Mouse (Mus musculus): Measurements from ENCODE around the gene Ackr2. TPM values are rescaled to one million over a fixed set of nuclear protein-coding genes. Genes with fewer than 3 reads are reported as not detected.

Ackr2 gene
- not detected in 2 replicates for polyA plus RNA-seq (2011; ENCODE audit: insufficient read depth, insufficient read length, low replicate concordance, missing spikeins)

GRCm38 (mm10) chr9:121898245-121898644 is at the start of gene Ackr2:
Gene Ackr2, plus strand, starts transcription at chr9:121898355.
- TF ChIP-seq POLR2A (IDR thresholded peaks at IDR 0.05; ENCODE audit: borderline replicate concordance, control insufficient read depth, low read depth, low read length) = no peak
- TF ChIP-seq CTCF (IDR thresholded peaks at IDR 0.05; ENCODE audit: control insufficient read depth, insufficient read depth, low read length) = no peak
- H3K4me3 ChIP-seq (replicated peaks; ENCODE audit: control insufficient read depth, low read depth, low read length) = no peak within 1 kb of the TSS
- 75% methylated on average over 9 of the region's 9 CpGs for WGBS
- H3K27ac ChIP-seq (ENCODE audit: control insufficient read depth, insufficient read depth, low read depth, low read length, poor library complexity) = no peak within 1 kb of the TSS
- H3K4me1 ChIP-seq (ENCODE audit: control insufficient read depth, insufficient read depth, low read length) = no peaks in the 10 kb centered on the region; the same call in 1 of the 2 replicates

DNA sequence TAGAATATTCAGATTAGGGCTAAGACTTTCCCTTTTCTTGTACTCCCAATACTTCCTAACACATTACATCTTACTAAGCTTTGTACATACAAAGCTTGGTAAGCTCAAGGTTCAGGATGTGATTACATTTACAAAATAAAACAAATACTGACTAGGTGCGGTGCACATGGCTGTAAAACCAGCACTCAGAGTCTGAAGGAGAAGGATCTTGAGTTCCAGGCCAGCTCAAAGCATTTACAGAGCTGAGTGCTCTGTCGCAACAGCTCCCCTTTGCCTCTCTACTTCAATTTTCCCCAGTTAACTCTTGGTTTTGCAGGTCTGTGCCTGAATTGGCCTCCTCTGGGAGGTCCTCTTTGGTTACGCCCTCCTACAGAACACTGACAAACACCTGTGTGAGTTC is 43.9 kb upstream of the Ackr2 start:
- WGBS = 89% methylated on average over 3 of the region's 3 CpGs
- no peak overlapping the region for H3K27ac ChIP-seq (ENCODE audit: control insufficient read depth, insufficient read depth, low read depth, low read length, poor library complexity)
- TF ChIP-seq POLR2A (IDR thresholded peaks at IDR 0.05; ENCODE audit: borderline replicate concordance, control insufficient read depth, low read depth, low read length) (no peak), CTCF (IDR thresholded peaks at IDR 0.05; ENCODE audit: control insufficient read depth, insufficient read depth, low read length) (no peak)
- H3K4me1 ChIP-seq (ENCODE audit: control insufficient read depth, insufficient read depth, low read length) = no peaks in the 10 kb centered on the region; the same call in none of the 2 replicates
- H3K4me3 ChIP-seq (replicated peaks; ENCODE audit: control insufficient read depth, low read depth, low read length) = no peak overlapping the region

GRCm38 (mm10) chr9:121856649-121857416 is 41.3 kb upstream of the Ackr2 start:
- Histone ChIP-seq H3K27ac (ENCODE audit: control insufficient read depth, insufficient read depth, low read depth, low read length, poor library complexity) (peak overlapping the region; percentile 100), H3K4me3 (replicated peaks; ENCODE audit: control insufficient read depth, low read depth, low read length) (peak overlapping the region; percentile 91), H3K4me1 (ENCODE audit: control insufficient read depth, insufficient read depth, low read length) (no peaks in the 10 kb centered on the region; the same call in none of the 2 replicates)
- TF ChIP-seq CTCF (IDR thresholded peaks at IDR 0.05; ENCODE audit: control insufficient read depth, insufficient read depth, low read length) (no peak), POLR2A (IDR thresholded peaks at IDR 0.05; ENCODE audit: borderline replicate concordance, control insufficient read depth, low read depth, low read length) (no peak)
- WGBS = 2% methylated on average over 39 of the region's 39 CpGs

DNA sequence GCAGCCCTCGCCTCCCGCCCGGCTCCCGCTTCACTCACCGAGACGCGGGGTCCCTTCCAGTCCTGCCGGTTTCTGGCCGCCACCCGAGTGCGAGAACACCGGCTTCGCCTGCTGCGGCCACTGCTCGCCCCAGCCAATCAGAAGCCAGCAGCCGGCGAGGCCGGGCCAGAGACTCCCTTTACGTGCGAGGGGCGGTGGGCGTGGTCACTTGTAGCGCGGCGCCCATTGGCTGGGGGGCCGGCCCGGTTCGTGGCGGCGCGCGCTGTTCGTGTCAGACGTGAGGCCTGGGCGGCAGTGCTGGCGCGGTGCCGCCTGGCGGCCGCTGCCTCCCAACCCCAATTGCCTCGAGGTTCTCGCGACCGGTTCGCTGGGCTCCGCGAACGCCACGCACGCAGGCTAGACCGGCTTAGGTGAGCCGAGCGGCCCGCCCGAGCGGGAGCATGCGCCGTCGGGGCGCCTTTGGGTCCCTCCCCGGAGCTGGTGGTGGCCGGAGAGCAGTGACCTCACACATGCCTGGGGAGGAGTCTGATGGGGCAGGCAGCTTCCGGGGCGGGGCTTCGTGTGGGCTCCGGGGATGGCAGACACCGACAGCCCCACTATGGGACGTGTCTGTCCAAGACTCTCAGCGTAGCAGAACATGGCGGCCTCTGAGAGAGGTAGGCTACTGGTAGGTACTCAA is 40.5 kb upstream of the Ackr2 start:
- 1% methylated on average over 70 of the region's 70 CpGs for WGBS

DNA sequence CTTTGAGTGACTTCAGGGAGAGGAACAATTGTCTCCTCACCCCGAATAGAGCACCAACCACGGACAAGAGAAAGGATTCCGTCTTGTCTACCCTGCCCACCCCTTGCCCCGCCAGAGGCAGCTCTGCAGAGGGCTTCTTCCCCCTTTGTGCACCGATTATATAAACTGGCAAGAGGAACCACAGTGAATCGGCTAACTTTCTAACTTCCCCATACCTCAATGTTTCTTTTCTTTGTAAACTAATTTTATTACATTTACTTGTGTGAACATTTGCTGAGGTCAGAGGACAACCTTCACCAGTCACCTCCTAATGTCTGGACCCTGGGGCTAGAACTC is 40.0 kb upstream of the Ackr2 start, which contains the start of gene Higd1a:
Gene Higd1a, minus strand, starts transcription at position 210 of the 336 bp plus-strand sequence.
- TF ChIP-seq CTCF (IDR thresholded peaks at IDR 0.05; ENCODE audit: control insufficient read depth, insufficient read depth, low read length) = no peak
- no peak for TF ChIP-seq POLR2A (IDR thresholded peaks at IDR 0.05; ENCODE audit: borderline replicate concordance, control insufficient read depth, low read depth, low read length)
- Histone ChIP-seq H3K4me3 (replicated peaks; ENCODE audit: control insufficient read depth, low read depth, low read length) (peak within 1 kb of the TSS; percentile 91), H3K4me1 (ENCODE audit: control insufficient read depth, insufficient read depth, low read length) (no peaks in the 10 kb centered on the region; the same call in none of the 2 replicates), H3K27ac (ENCODE audit: control insufficient read depth, insufficient read depth, low read depth, low read length, poor library complexity) (peak within 1 kb of the TSS; percentile 100)
- WGBS = 1% methylated on average over 6 of the region's 6 CpGs

More for the DNA sequence above, 40.5 kb upstream of the Ackr2 start:
- Histone ChIP-seq H3K4me1 (ENCODE audit: control insufficient read depth, insufficient read depth, low read length) (no peaks in the 10 kb centered on the region; the same call in none of the 2 replicates), H3K27ac (ENCODE audit: control insufficient read depth, insufficient read depth, low read depth, low read length, poor library complexity) (peak overlapping the region; percentile 100), H3K4me3 (replicated peaks; ENCODE audit: control insufficient read depth, low read depth, low read length) (peak overlapping the region; percentile 91)
- TF ChIP-seq CTCF (IDR thresholded peaks at IDR 0.05; ENCODE audit: control insufficient read depth, insufficient read depth, low read length) = peak; percentile 31; the same call in 1 of the 2 replicates
- peak; percentile 86; the same call in 1 of the 2 replicates for TF ChIP-seq POLR2A (IDR thresholded peaks at IDR 0.05; ENCODE audit: borderline replicate concordance, control insufficient read depth, low read depth, low read length)

DNA sequence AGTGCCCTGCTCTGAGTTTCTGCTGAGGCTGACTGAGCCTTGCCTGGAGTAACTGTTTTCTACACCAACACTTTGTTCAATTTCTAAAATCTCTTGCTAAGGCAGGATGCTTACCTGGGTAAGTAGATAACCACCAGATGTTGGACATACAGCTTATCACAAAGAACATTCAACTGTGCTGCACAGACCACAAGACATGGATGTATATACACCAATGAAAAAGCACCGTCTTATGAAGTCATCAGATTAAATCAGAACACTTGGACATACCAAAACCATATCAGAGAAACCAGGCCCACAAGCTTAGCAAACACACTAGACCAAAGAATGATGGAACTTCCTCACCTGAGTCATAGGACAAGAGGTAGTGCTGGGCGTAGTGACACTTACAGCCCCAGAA is 38.8 kb upstream of the Ackr2 start:
- no peak overlapping the region for H3K4me3 ChIP-seq (replicated peaks; ENCODE audit: control insufficient read depth, low read depth, low read length)
- no peak overlapping the region for H3K27ac ChIP-seq (ENCODE audit: control insufficient read depth, insufficient read depth, low read depth, low read length, poor library complexity)
- no peaks in the 10 kb centered on the region; the same call in none of the 2 replicates for H3K4me1 ChIP-seq (ENCODE audit: control insufficient read depth, insufficient read depth, low read length)
- 74% methylated on average over 2 of the region's 2 CpGs for WGBS
- TF ChIP-seq POLR2A (IDR thresholded peaks at IDR 0.05; ENCODE audit: borderline replicate concordance, control insufficient read depth, low read depth, low read length) (no peak), CTCF (IDR thresholded peaks at IDR 0.05; ENCODE audit: control insufficient read depth, insufficient read depth, low read length) (no peak)

GRCm38 (mm10) chr9:121860921-121861320 is 37.2 kb upstream of the Ackr2 start:
- H3K27ac ChIP-seq (ENCODE audit: control insufficient read depth, insufficient read depth, low read depth, low read length, poor library complexity) = no peak overlapping the region
- H3K4me3 ChIP-seq (replicated peaks; ENCODE audit: control insufficient read depth, low read depth, low read length) = no peak overlapping the region
- H3K4me1 ChIP-seq (ENCODE audit: control insufficient read depth, insufficient read depth, low read length) = no peaks in the 10 kb centered on the region; the same call in 1 of the 2 replicates
- TF ChIP-seq POLR2A (IDR thresholded peaks at IDR 0.05; ENCODE audit: borderline replicate concordance, control insufficient read depth, low read depth, low read length) = no peak
- no peak for TF ChIP-seq CTCF (IDR thresholded peaks at IDR 0.05; ENCODE audit: control insufficient read depth, insufficient read depth, low read length)
- 80% methylated on average over 2 of the region's 2 CpGs for WGBS

DNA sequence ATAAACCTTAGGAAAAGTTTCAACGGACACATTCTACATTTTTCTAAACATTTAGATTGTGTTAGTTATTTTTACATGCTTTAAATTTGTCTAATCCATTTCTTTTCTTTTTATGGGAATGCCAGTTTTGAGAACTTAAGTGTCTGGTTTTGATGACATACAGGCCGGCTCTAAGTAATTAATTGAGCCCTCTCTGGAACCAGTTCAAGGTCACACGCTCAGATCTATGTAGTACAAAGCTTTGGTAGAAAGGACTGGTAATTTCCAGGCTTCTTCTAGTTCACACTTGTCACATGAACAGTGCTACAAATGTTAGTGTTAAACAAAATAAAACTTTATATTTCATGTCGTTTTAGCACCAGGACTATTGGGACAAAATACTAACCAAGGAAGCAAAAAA is 33.3 kb upstream of the Ackr2 start:
- H3K4me1 ChIP-seq (ENCODE audit: control insufficient read depth, insufficient read depth, low read length) = no peaks in the 10 kb centered on the region
- 76% methylated on average over 4 of the region's 4 CpGs for WGBS
- no peak overlapping the region for H3K27ac ChIP-seq (ENCODE audit: control insufficient read depth, insufficient read depth, low read depth, low read length, poor library complexity)
- TF ChIP-seq POLR2A (IDR thresholded peaks at IDR 0.05; ENCODE audit: borderline replicate concordance, control insufficient read depth, low read depth, low read length) (no peak), CTCF (IDR thresholded peaks at IDR 0.05; ENCODE audit: control insufficient read depth, insufficient read depth, low read length) (no peak)
- H3K4me3 ChIP-seq (replicated peaks; ENCODE audit: control insufficient read depth, low read depth, low read length) = no peak overlapping the region

Measured in bone marrow, adult 2 months (tissue).